In the genomic region with DNA sequence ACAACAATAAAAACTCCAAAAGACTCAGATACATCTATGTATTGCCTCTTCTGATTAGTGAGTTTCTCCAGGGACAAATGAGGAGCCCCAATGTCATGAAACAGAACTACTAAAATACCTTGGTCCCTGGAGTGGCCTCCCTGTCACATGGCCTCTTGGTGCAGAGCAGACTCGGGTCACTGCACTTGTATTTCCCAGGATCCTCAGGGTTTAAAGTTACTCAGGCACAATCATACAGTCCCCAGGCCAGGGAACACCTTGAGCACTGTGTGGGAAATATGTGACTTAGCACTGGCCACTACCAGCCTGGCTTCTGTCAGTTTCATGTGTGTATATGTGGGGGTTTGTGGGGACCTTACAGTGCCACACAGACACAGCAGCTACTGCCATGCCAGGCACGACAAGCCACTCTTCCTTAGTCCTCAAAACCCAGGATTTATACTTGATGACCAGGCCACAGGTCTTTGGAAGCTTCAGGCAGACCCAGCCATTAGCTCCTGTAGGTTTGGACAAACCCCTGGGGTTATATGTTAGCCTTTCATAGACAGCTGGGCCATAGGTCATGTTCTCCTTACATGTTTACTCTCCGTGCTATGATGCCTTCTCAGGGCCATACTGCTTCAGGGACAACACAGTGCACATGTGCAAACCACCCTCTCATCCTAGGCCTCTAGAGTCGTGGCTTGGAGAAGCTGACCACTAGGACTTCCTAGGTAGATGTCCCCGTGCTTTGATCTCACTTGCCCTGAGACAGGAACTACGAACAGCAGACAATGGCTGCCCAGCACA, we compare ENCODE assay signal across 20 mouse cellular contexts. TPM values are rescaled to one million over a fixed set of nuclear protein-coding genes. Genes with fewer than 3 reads are reported as not detected.
DNase-seq lines count a peak whose midpoint lies in the region; ATAC-seq lines count a peak whose summit lies in the region.
"Had no signal": no experiment of that assay in that cellular context is flagged by ENCODE, and none has a peak within 500 bp of the region (broad histone marks: within the 10 kb centered on the region; RNA-seq: fewer than 3 reads in every experiment).

No protein-coding gene starts in this region.

- peak overlapping the region; percentile 37; the same call in 1 of the 2 replicates for H3K9ac ChIP-seq in heart, embryonic 12.5 days
- H3K9ac ChIP-seq: limb, embryonic 12.5 days; lung, embryonic 14.5 days; neural tube, embryonic 12.5 days had no signal

- no peak overlapping the region for H3K4me3 ChIP-seq in heart, embryonic 12.5 days
- H3K4me3 ChIP-seq: erythroblast, embryonic 14.5 days; limb, embryonic 12.5 days; neural tube, embryonic 12.5 days had no signal

- no peaks in the 10 kb centered on the region for H3K9me3 ChIP-seq in heart, embryonic 12.5 days (replicated peaks)
- H3K9me3 ChIP-seq: limb, embryonic 12.5 days; neural tube, embryonic 12.5 days had no signal

- no peak overlapping the region for H3K4me2 ChIP-seq in heart, embryonic 12.5 days
- H3K4me2 ChIP-seq: limb, embryonic 12.5 days; lung, embryonic 14.5 days; midbrain, embryonic 11.5 days; neural tube, embryonic 12.5 days had no signal

- no peak for ATAC-seq in heart, embryonic 12.5 days (ENCODE audit: insufficient number of reproducible peaks, low FRiP score)
- ATAC-seq: forebrain, embryonic 14.5 days; hindbrain, embryonic 16.5 days had no signal

- 73% methylated on average over 6 of the region's 6 CpGs for WGBS in heart, embryonic 12.5 days

- no peak for DNase-seq in heart, adult 11 months
- peak; percentile 77 for DNase-seq in kidney, adult 11 months
- no peak for DNase-seq in kidney, postnatal 4 days
- peak; percentile 71 for DNase-seq in kidney, adult 9 months
- DNase-seq in kidney, postnatal 25 days = peak; percentile 55 to 78
- no peak for DNase-seq in spleen, postnatal 36 days (ENCODE audit: low spot score in 2 of 2)
- DNase-seq: adrenal gland, postnatal 14 days; B cell, adult 2 months; cerebellum, adult 18-20 months; cerebellum, postnatal 36 days; lung, embryonic 14.5 days; thymus, adult 18-20 months had no signal

- peak overlapping the region; percentile 50 for H3K27ac ChIP-seq in heart, embryonic 12.5 days (ENCODE audit: poor library complexity, severe bottlenecking)
- H3K27ac ChIP-seq: limb, embryonic 12.5 days; macrophage; neural tube, embryonic 12.5 days had no signal

- peaks cover 51% of the 10 kb centered on the region for H3K4me1 ChIP-seq in heart, embryonic 12.5 days (replicated peaks)

- H3K27me3 ChIP-seq in heart, embryonic 12.5 days (replicated peaks) = no peaks in the 10 kb centered on the region
- H3K27me3 ChIP-seq: limb, embryonic 12.5 days; neural tube, embryonic 12.5 days had no signal

- peaks cover 51% of the 10 kb centered on the region for H3K36me3 ChIP-seq in heart, embryonic 12.5 days

RNA-seq across cellular contexts. Expression of a gene that starts 17.1 kb away (rescaled TPM):
- polyA plus RNA-seq in heart, embryonic 12.5 days (2016; fragmentation: Nextera tagmentation; extraction: Ambion mirVana) = 54.6 and 54.7 TPM in 2 replicates
- polyA plus RNA-seq: erythroblast, embryonic 14.5 days had no signal

Comparison
In these comparisons a context has a peak if more than half of its experiments do, and no peak if none do; other contexts are left out.
1. DNase-seq: peak in kidney, adult 11 months (single experiment), kidney, adult 9 months (single experiment) and kidney, postnatal 25 days (2 of 2); none in heart, adult 11 months (single experiment), kidney, postnatal 4 days (0 of 2) and spleen, postnatal 36 days (0 of 2).